Mouse (Mus musculus): ENCODE measurements at regions not wholly inside any gene's neighbourhood (a gene's known extent, or its start where the extent isn't known, plus 50 kb on each side); places are given as distances from the start of the nearest gene placed in this dataset.
"Not testable (repeated sequence)": the region's sequence is repeated elsewhere in the genome, so short reads cannot be mapped to it uniquely, and the experiment has no call there.

DNA sequence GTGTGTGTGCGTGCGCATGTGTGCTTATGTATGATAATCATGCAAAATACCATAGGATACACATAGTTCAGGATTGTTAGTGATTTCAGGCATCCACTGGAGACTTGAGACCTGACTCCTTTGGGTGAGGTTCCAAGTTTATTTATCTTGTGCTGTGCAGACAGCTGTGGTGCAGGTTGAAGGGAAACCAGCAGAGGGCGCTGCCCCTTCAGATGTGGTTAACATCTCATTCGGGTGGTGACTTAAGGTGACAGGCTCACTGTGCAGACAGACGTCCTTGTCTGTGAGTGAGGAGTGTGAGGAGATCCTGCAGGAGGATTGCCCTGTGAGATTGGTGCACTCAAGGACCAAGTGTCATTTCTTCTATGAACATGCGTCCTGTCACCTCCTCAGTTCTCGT is 716.0 kb downstream of the Dad1 start:
- not testable (repeated sequence) for H3K27ac ChIP-seq (ENCODE audit: insufficient read depth, low read length); H3K4me3 ChIP-seq (ENCODE audit: low read depth, low read length); H3K36me3 ChIP-seq (ENCODE audit: control insufficient read depth, insufficient read depth, low read length, poor library complexity, severe bottlenecking); H3K9ac ChIP-seq (ENCODE audit: low read depth, poor library complexity, severe bottlenecking); H3K27me3 ChIP-seq (ENCODE audit: control insufficient read depth, insufficient read depth, low read length, poor library complexity, severe bottlenecking); H3K4me1 ChIP-seq (ENCODE audit: control insufficient read depth, insufficient read depth, low read length); H3K9me3 ChIP-seq (replicated peaks; ENCODE audit: control insufficient read depth, insufficient read depth, low read length, poor library complexity, severe bottlenecking)
- TF ChIP-seq CTCF (IDR thresholded peaks at IDR 0.05; ENCODE audit: low read depth, low read length): peak; percentile 75

DNA sequence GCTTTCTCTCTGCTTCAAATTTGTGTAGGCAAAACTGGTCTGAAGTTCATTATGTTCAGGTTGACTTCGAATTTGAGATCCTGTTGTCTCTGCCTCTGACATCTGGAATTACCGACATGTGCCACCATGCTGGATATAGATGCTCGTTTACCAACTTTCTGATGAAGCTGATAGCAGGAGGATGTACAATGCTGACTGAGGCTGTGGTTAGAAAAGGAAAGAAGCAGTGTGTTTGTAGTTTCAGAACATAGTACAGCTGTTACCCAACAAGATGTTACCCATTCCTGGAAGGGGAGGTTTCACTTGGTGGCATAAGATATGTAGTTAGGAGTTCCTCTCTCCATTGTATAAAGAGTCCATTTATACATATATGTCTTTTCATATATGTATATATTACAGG is 730.5 kb downstream of the Dad1 start:
- H3K9me3 ChIP-seq (replicated peaks; ENCODE audit: control insufficient read depth, insufficient read depth, low read length, poor library complexity, severe bottlenecking); H3K27ac ChIP-seq (ENCODE audit: insufficient read depth, low read length); H3K27me3 ChIP-seq (ENCODE audit: control insufficient read depth, insufficient read depth, low read length, poor library complexity, severe bottlenecking); H3K9ac ChIP-seq (ENCODE audit: low read depth, poor library complexity, severe bottlenecking); H3K4me3 ChIP-seq (ENCODE audit: low read depth, low read length); H3K4me1 ChIP-seq (ENCODE audit: control insufficient read depth, insufficient read depth, low read length); H3K36me3 ChIP-seq (ENCODE audit: control insufficient read depth, insufficient read depth, low read length, poor library complexity, severe bottlenecking): not testable (repeated sequence)

DNA sequence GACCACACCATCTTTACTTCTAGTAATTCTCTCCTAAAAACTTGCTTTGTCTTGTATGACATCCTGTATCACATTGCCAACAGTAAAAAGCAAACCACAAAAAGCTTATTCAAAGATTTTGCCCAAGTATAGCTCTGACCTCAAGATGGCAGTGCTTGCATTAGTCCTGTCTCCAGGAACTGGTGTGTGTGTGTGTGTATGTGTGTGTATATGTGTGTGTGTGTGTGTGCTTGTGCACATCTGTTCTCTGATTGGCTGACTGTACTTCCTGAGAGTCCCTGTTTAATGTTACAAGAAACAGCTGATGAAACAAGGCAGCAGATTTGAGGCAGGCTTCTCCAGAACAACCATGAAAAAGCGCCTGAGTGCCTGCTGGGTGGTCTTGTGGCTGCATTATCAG is 735.0 kb downstream of the Dad1 start:
- H3K9me3 ChIP-seq (replicated peaks; ENCODE audit: control insufficient read depth, insufficient read depth, low read length, poor library complexity, severe bottlenecking); H3K4me1 ChIP-seq (ENCODE audit: control insufficient read depth, insufficient read depth, low read length); H3K4me3 ChIP-seq (ENCODE audit: low read depth, low read length); H3K27me3 ChIP-seq (ENCODE audit: control insufficient read depth, insufficient read depth, low read length, poor library complexity, severe bottlenecking); H3K36me3 ChIP-seq (ENCODE audit: control insufficient read depth, insufficient read depth, low read length, poor library complexity, severe bottlenecking); H3K27ac ChIP-seq (ENCODE audit: insufficient read depth, low read length); H3K9ac ChIP-seq (ENCODE audit: low read depth, poor library complexity, severe bottlenecking): not testable (repeated sequence)

- H3K27ac ChIP-seq (ENCODE audit: insufficient read depth, low read length); H3K4me3 ChIP-seq (ENCODE audit: low read depth, low read length); H3K27me3 ChIP-seq (ENCODE audit: control insufficient read depth, insufficient read depth, low read length, poor library complexity, severe bottlenecking); H3K9me3 ChIP-seq (replicated peaks; ENCODE audit: control insufficient read depth, insufficient read depth, low read length, poor library complexity, severe bottlenecking); H3K36me3 ChIP-seq (ENCODE audit: control insufficient read depth, insufficient read depth, low read length, poor library complexity, severe bottlenecking); H3K4me1 ChIP-seq (ENCODE audit: control insufficient read depth, insufficient read depth, low read length); H3K9ac ChIP-seq (ENCODE audit: low read depth, poor library complexity, severe bottlenecking): not testable (repeated sequence)
Observed at GRCm38 (mm10) chr14:53516623-53517238, 737.2 kb downstream of the Dad1 start.

DNA sequence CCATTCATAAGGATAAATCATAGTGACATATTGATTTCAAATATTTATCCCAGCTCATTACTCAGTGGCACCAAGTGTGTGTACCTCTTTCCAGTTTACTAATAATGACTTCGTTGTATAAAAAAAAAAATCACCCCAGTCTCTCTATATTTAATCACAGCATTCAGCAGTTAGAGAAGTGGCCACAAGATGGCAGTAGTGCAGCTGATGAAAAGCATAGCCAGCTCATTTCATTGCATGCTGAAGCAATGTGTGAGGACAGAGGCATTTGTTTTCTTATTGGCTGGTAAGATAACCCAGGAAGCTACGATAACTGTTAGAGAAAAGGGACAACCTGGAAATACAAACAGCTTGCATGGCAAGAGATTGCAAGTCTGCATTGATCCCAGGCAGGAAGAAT is 748.5 kb downstream of the Dad1 start:
- H3K4me1 ChIP-seq (ENCODE audit: control insufficient read depth, insufficient read depth, low read length); H3K4me3 ChIP-seq (ENCODE audit: low read depth, low read length); H3K9ac ChIP-seq (ENCODE audit: low read depth, poor library complexity, severe bottlenecking); H3K27me3 ChIP-seq (ENCODE audit: control insufficient read depth, insufficient read depth, low read length, poor library complexity, severe bottlenecking); H3K9me3 ChIP-seq (replicated peaks; ENCODE audit: control insufficient read depth, insufficient read depth, low read length, poor library complexity, severe bottlenecking); H3K36me3 ChIP-seq (ENCODE audit: control insufficient read depth, insufficient read depth, low read length, poor library complexity, severe bottlenecking); H3K27ac ChIP-seq (ENCODE audit: insufficient read depth, low read length): not testable (repeated sequence)

- H3K9me3 ChIP-seq (replicated peaks; ENCODE audit: control insufficient read depth, insufficient read depth, low read length, poor library complexity, severe bottlenecking); H3K27me3 ChIP-seq (ENCODE audit: control insufficient read depth, insufficient read depth, low read length, poor library complexity, severe bottlenecking); H3K9ac ChIP-seq (ENCODE audit: low read depth, poor library complexity, severe bottlenecking); H3K36me3 ChIP-seq (ENCODE audit: control insufficient read depth, insufficient read depth, low read length, poor library complexity, severe bottlenecking); H3K4me3 ChIP-seq (ENCODE audit: low read depth, low read length); H3K4me1 ChIP-seq (ENCODE audit: control insufficient read depth, insufficient read depth, low read length); H3K27ac ChIP-seq (ENCODE audit: insufficient read depth, low read length): not testable (repeated sequence)
Observed at GRCm38 (mm10) chr14:53488383-53488782, 765.5 kb downstream of the Dad1 start.

GRCm38 (mm10) chr14:53487611-53488010 is 766.3 kb downstream of the Dad1 start:
- not testable (repeated sequence) for H3K9me3 ChIP-seq (replicated peaks; ENCODE audit: control insufficient read depth, insufficient read depth, low read length, poor library complexity, severe bottlenecking); H3K36me3 ChIP-seq (ENCODE audit: control insufficient read depth, insufficient read depth, low read length, poor library complexity, severe bottlenecking); H3K4me1 ChIP-seq (ENCODE audit: control insufficient read depth, insufficient read depth, low read length); H3K27me3 ChIP-seq (ENCODE audit: control insufficient read depth, insufficient read depth, low read length, poor library complexity, severe bottlenecking); H3K27ac ChIP-seq (ENCODE audit: insufficient read depth, low read length); H3K4me3 ChIP-seq (ENCODE audit: low read depth, low read length); H3K9ac ChIP-seq (ENCODE audit: low read depth, poor library complexity, severe bottlenecking)

- H3K9me3 ChIP-seq (replicated peaks; ENCODE audit: control insufficient read depth, insufficient read depth, low read length, poor library complexity, severe bottlenecking); H3K4me1 ChIP-seq (ENCODE audit: control insufficient read depth, insufficient read depth, low read length); H3K27ac ChIP-seq (ENCODE audit: insufficient read depth, low read length); H3K27me3 ChIP-seq (ENCODE audit: control insufficient read depth, insufficient read depth, low read length, poor library complexity, severe bottlenecking); H3K9ac ChIP-seq (ENCODE audit: low read depth, poor library complexity, severe bottlenecking); H3K36me3 ChIP-seq (ENCODE audit: control insufficient read depth, insufficient read depth, low read length, poor library complexity, severe bottlenecking); H3K4me3 ChIP-seq (ENCODE audit: low read depth, low read length): not testable (repeated sequence)
Observed at GRCm38 (mm10) chr14:53474170-53474569, 779.7 kb downstream of the Dad1 start.

- H3K27me3 ChIP-seq (ENCODE audit: control insufficient read depth, insufficient read depth, low read length, poor library complexity, severe bottlenecking); H3K27ac ChIP-seq (ENCODE audit: insufficient read depth, low read length); H3K9ac ChIP-seq (ENCODE audit: low read depth, poor library complexity, severe bottlenecking); H3K4me1 ChIP-seq (ENCODE audit: control insufficient read depth, insufficient read depth, low read length); H3K4me3 ChIP-seq (ENCODE audit: low read depth, low read length); H3K9me3 ChIP-seq (replicated peaks; ENCODE audit: control insufficient read depth, insufficient read depth, low read length, poor library complexity, severe bottlenecking); H3K36me3 ChIP-seq (ENCODE audit: control insufficient read depth, insufficient read depth, low read length, poor library complexity, severe bottlenecking): not testable (repeated sequence)
Observed at GRCm38 (mm10) chr14:53460790-53461189, 793.1 kb downstream of the Dad1 start.
